In the genomic region with DNA sequence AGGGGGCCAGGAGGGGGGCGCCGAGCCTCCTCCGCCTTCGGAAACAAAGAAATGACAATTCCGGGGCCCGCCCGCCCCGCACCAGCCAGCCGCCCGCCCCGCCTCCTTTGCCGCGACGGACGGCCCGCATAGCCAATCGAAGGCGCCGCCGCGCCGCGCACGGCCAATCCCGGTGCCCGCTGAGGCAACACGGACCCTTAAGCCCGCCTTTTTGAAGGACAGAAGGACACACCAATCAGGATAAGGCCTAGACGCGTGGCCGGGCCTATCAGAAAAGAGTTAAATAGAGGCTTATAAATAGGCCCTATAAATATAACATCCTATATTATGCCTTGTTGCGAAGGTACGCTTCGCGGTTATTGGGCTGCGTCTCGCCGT, we compare ENCODE assay signal across 8 mouse cellular contexts. TPM values are rescaled to one million over a fixed set of nuclear protein-coding genes. Genes with fewer than 3 reads are reported as not detected.
DNase-seq lines count a peak whose midpoint lies in the region; ATAC-seq and TF ChIP-seq lines count a peak whose summit lies in the region.

A gene (minus strand): TSS at position 87 of the 378 bp plus-strand sequence.

- peak within 1 kb of the TSS; percentile 81 to 86 for H3K4me3 ChIP-seq in MEL (ENCODE audit: control insufficient read depth in 1 of 2, insufficient read depth in 1 of 2, low read depth in 2 of 2, low read length in 2 of 2)
- H3K4me3 ChIP-seq in forebrain, postnatal 0 days (ENCODE audit: low read depth, low read length), result peak within 1 kb of the TSS; percentile 99
- H3K4me3 ChIP-seq in hindbrain, embryonic 10.5 days, result peak within 1 kb of the TSS; percentile 95
- H3K4me3 ChIP-seq in lung, postnatal 0 days (ENCODE audit: low read depth, low read length), result peak within 1 kb of the TSS; percentile 99

- H3K27ac ChIP-seq in MEL (ENCODE audit: control insufficient read depth, low read depth, low read length), result peak within 1 kb of the TSS; percentile 84
- H3K27ac ChIP-seq in forebrain, postnatal 0 days (ENCODE audit: low read depth, low read length), result peak within 1 kb of the TSS; percentile 99
- peak within 1 kb of the TSS; percentile 99 for H3K27ac ChIP-seq in hindbrain, embryonic 10.5 days
- peak within 1 kb of the TSS; percentile 92 for H3K27ac ChIP-seq in lung, postnatal 0 days (ENCODE audit: low read length)

- peaks cover 37% of the 10 kb centered on the region for H3K79me2 ChIP-seq in MEL (ENCODE audit: control insufficient read depth, insufficient read depth, low read length, poor library complexity)

- peaks cover 3 to 30% of the 10 kb centered on the region in 2 experiments; a peak in 3 of 4 replicates for H3K4me1 ChIP-seq in MEL (ENCODE audit: control insufficient read depth in 1 of 2, insufficient read depth in 2 of 2, low read length in 2 of 2)
- peaks cover 15% of the 10 kb centered on the region for H3K4me1 ChIP-seq in forebrain, postnatal 0 days (ENCODE audit: insufficient read depth)
- H3K4me1 ChIP-seq in hindbrain, embryonic 10.5 days (replicated peaks), result peaks cover 38% of the 10 kb centered on the region
- H3K4me1 ChIP-seq in lung, postnatal 0 days (ENCODE audit: insufficient read depth, low read depth, low read length), result peaks cover 4% of the 10 kb centered on the region; the same call in 1 of the 2 replicates

- no peak for TF ChIP-seq CTCF in MEL (IDR thresholded peaks at IDR 0.05 in 2 of 3, conservative IDR thresholded peaks at IDR 0.05 in 1 of 3; ENCODE audit: control insufficient read depth in 1 of 3, insufficient read depth in 1 of 3, low read depth in 2 of 3, low read length in 3 of 3, poor library complexity in 1 of 3, severe bottlenecking in 1 of 3)
- TF ChIP-seq CTCF in forebrain, postnatal 0 days (IDR thresholded peaks at IDR 0.05; ENCODE audit: low read depth), result no peak
- no peak for TF ChIP-seq CTCF in lung, postnatal 0 days (IDR thresholded peaks at IDR 0.05)

- H3K27me3 ChIP-seq in MEL (ENCODE audit: control insufficient read depth in 1 of 2, insufficient read depth in 2 of 2, low read length in 2 of 2), result no peaks in the 10 kb centered on the region
- no peaks in the 10 kb centered on the region; the same call in 1 of the 2 replicates for H3K27me3 ChIP-seq in forebrain, postnatal 0 days (ENCODE audit: insufficient read depth, low read length)
- H3K27me3 ChIP-seq in hindbrain, embryonic 10.5 days (ENCODE audit: insufficient read depth, poor library complexity, severe bottlenecking), result peaks cover 22% of the 10 kb centered on the region
- H3K27me3 ChIP-seq in lung, postnatal 0 days (replicated peaks; ENCODE audit: insufficient read depth, low read length), result no peaks in the 10 kb centered on the region

- H3K36me3 ChIP-seq in MEL (ENCODE audit: control insufficient read depth in 1 of 2, insufficient read depth in 2 of 2, low read length in 2 of 2), result peaks cover 0 to 19% of the 10 kb centered on the region in 2 experiments; a peak in 2 of 4 replicates
- no peaks in the 10 kb centered on the region for H3K36me3 ChIP-seq in forebrain, postnatal 0 days (ENCODE audit: insufficient read depth)
- no peaks in the 10 kb centered on the region for H3K36me3 ChIP-seq in hindbrain, embryonic 10.5 days
- no peaks in the 10 kb centered on the region for H3K36me3 ChIP-seq in lung, postnatal 0 days (ENCODE audit: insufficient read depth, low read length)

- H3K4me2 ChIP-seq in forebrain, postnatal 0 days (ENCODE audit: low read depth), result peak within 1 kb of the TSS; percentile 63
- H3K4me2 ChIP-seq in lung, postnatal 0 days (replicated peaks; ENCODE audit: low read depth, low read length), result peak within 1 kb of the TSS; percentile 99

- ATAC-seq in forebrain, postnatal 0 days, result peak; percentile 94
- ATAC-seq in lung, postnatal 0 days, result peak; percentile 96

- no peak for TF ChIP-seq EP300 in MEL (IDR thresholded peaks at IDR 0.05; ENCODE audit: low read depth in 1 of 2, low read length in 2 of 2)
- no peak for TF ChIP-seq EP300 in lung, postnatal 0 days (IDR thresholded peaks at IDR 0.05)

- WGBS in forebrain, postnatal 0 days, result 2% methylated on average over 38 of the region's 38 CpGs
- under 1% methylated on average over 30 of the region's 38 CpGs for WGBS in hindbrain, embryonic 10.5 days
- WGBS in lung, postnatal 0 days, result under 1% methylated on average over 30 of the region's 38 CpGs

- peak within 1 kb of the TSS; percentile 97 for H3K9ac ChIP-seq in MEL (ENCODE audit: control insufficient read depth, low read depth, low read length, poor library complexity, severe bottlenecking)
- peak within 1 kb of the TSS; percentile 99 for H3K9ac ChIP-seq in forebrain, postnatal 0 days
- H3K9ac ChIP-seq in lung, postnatal 0 days (replicated peaks; ENCODE audit: low read depth), result peak within 1 kb of the TSS; percentile 84

- TF ChIP-seq RAD21 in MEL (IDR thresholded peaks at IDR 0.05; ENCODE audit: low read depth, low read length), result no peak

- TF ChIP-seq POLR2A in MEL (IDR thresholded peaks at IDR 0.05; ENCODE audit: control insufficient read depth in 1 of 2, insufficient read depth in 1 of 2, low read depth in 1 of 2, low read length in 2 of 2, poor library complexity in 1 of 2), result no peak

- peak; percentile 97 for DNase-seq in MEL (ENCODE audit: low read depth, low spot score)
- peak; percentile 99 to 100 for DNase-seq in cerebellum, adult 18-20 months
- peak; percentile 99 for DNase-seq in forebrain, postnatal 0 days
- peak; percentile 99 for DNase-seq in hindbrain, embryonic 10.5 days (ENCODE audit: low spot score)
- DNase-seq in layer of hippocampus, adult 9-11 months, result peak; percentile 99
- DNase-seq in lung, postnatal 0 days (ENCODE audit: low spot score), result peak; percentile 97
- DNase-seq in ovary, postnatal 14 days (ENCODE audit: low spot score), result peak; percentile 100
- peak; percentile 99 for DNase-seq in thymus, postnatal 14 days

- H3K9me3 ChIP-seq in MEL (replicated peaks; ENCODE audit: insufficient read depth, low read length), result no peaks in the 10 kb centered on the region
- H3K9me3 ChIP-seq in forebrain, postnatal 0 days (ENCODE audit: low read length), result no peaks in the 10 kb centered on the region
- no peaks in the 10 kb centered on the region for H3K9me3 ChIP-seq in hindbrain, embryonic 10.5 days
- H3K9me3 ChIP-seq in lung, postnatal 0 days (ENCODE audit: low read length), result no peaks in the 10 kb centered on the region

TF ChIP-seq in MEL, 35 proteins besides CTCF, POLR2A, EP300 and RAD21:
- TF ChIP-seq MEF2A (IDR thresholded peaks at IDR 0.05; ENCODE audit: extremely low read depth, insufficient replicate concordance, low read depth, low read length, poor library complexity, severe bottlenecking) (0 out of 2 replicates have a peak, but pooled peaks have one; percentile 30), MAZ (IDR thresholded peaks at IDR 0.05; ENCODE audit: low read depth, low read length) (peak; percentile 70; the same call in 1 of the 2 replicates), HCFC1 (IDR thresholded peaks at IDR 0.05; ENCODE audit: low read depth, low read length) (peak; percentile 64; the same call in 1 of the 2 replicates), MXI1 (IDR thresholded peaks at IDR 0.05; ENCODE audit: low read depth, low read length) (no peak), SIN3A (IDR thresholded peaks at IDR 0.05; ENCODE audit: low read length) (peak; percentile 14; the same call in 1 of the 2 replicates), TBP (IDR thresholded peaks at IDR 0.05; ENCODE audit: low read depth, low read length) (0 out of 2 replicates have a peak, but pooled peaks have one; percentile 50), CHD2 (IDR thresholded peaks at IDR 0.05; ENCODE audit: low read length) (peak; percentile 88), MYC (IDR thresholded peaks at IDR 0.05; ENCODE audit: low read depth, low read length) (peak; percentile 52; the same call in 1 of the 2 replicates), TCF12 (IDR thresholded peaks at IDR 0.05; ENCODE audit: low read depth, low read length) (no peak), GATA1 (IDR thresholded peaks at IDR 0.05; ENCODE audit: low read depth, low read length) (no peak), ZMIZ1 (IDR thresholded peaks at IDR 0.05; ENCODE audit: low read depth, low read length) (no peak; the same call in 1 of the 2 replicates), NRF1 (IDR thresholded peaks at IDR 0.05; ENCODE audit: insufficient read depth, low read depth, low read length, poor library complexity, severe bottlenecking) (0 out of 2 replicates have a peak, but pooled peaks have one; percentile 34), ELF1 (IDR thresholded peaks at IDR 0.05; ENCODE audit: low read depth, low read length) (no peak), MAFK (IDR thresholded peaks at IDR 0.05; ENCODE audit: borderline replicate concordance, low read depth, low read length) (no peak), E2F4 (IDR thresholded peaks at IDR 0.05; ENCODE audit: borderline replicate concordance, low read depth, low read length) (no peak; the same call in 1 of the 2 replicates), USF1 (IDR thresholded peaks at IDR 0.05; ENCODE audit: low read depth, low read length) (0 out of 2 replicates have a peak, but pooled peaks have one; percentile 4)

RNA-seq across cellular contexts. Expression of the gene that starts here (rescaled TPM):
- total RNA-seq in MEL (2012; rRNA removed), result 22.2 and 25.6 TPM in 2 replicates
- polyA plus RNA-seq in MEL (2012; ENCODE audit: insufficient read depth in 1 of 2, insufficient read length in 2 of 2, low read depth in 1 of 2, low replicate concordance in 2 of 2, missing spikeins in 1 of 2), result 10 to 100 TPM in 1 of 2 experiments, not detected in 1; 35.9 TPM
- total RNA-seq in forebrain, postnatal 0 days (2014; rRNA removed), result 84.2 and 103 TPM in 2 replicates
- polyA plus RNA-seq in forebrain, postnatal 0 days (2015; fragmentation: Nextera tagmentation; extraction: Ambion mirVana), result 55.1 and 78.4 TPM in 2 replicates
- polyA plus RNA-seq in hindbrain, embryonic 10.5 days (2016; fragmentation: Nextera tagmentation; extraction: Ambion mirVana), result 39.2 and 48.2 TPM in 2 replicates
- polyA plus RNA-seq in lung, postnatal 0 days (2015; fragmentation: Nextera tagmentation; extraction: Ambion mirVana), result 32.5 and 33.1 TPM in 2 replicates

Comparison
In these comparisons a context has a peak if more than half of its experiments do, and no peak if none do; other contexts are left out.
1. Peak in every context shown above with its lines: DNase-seq, ATAC-seq, H3K4me3 ChIP-seq and H3K27ac ChIP-seq.